Mouse (Mus musculus): ENCODE results near the gene Ak3.
A peak's percentile ranks its signal among the peaks of the same experiment; 100 is the strongest.

Ak3 gene

DNA sequence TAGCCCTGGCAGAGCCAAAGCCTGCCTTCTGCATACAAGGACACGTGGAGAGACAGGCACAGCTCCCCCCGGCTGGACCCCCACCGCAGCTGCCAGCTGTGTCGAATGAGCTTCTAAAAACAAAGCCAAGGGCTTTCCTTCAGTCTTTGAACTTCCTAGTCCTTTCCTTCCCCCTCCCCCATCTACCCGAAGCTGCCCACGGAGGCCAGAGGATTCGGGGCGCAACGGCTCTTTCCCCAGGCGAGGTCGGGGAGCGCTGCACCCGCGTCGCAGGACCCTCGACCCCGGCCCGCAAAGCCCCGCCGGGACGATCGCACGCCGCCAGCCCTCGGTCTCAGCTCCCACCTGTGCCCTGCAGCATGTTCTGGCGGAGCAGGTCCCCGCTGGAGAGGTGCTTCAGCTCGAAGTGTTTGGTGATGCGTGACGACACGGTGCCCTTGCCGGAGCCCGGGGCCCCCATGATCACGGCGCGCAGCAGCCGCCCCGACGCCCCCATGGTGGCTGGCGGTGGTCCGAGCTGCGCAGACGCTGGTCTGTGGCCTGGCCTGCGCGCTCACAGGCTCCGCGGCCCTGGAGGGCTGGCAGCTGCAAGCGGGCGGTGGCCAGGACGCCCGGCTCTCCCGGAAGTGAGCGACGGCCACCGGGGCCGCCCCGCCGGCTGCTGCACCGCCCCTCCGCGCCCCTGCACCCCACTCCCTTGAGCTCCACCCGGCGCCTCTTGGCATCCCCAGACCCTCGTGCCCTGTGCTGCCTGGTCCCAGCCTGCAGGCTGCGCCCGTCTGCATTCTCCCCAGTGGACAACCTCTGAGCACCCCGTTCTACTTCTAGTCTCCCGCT is at the start of gene Ak3:
TSS of gene Ak3 (minus strand) at position 628 of the 837 bp plus-strand sequence.
- peak; percentile 84 for DNase-seq

DNA sequence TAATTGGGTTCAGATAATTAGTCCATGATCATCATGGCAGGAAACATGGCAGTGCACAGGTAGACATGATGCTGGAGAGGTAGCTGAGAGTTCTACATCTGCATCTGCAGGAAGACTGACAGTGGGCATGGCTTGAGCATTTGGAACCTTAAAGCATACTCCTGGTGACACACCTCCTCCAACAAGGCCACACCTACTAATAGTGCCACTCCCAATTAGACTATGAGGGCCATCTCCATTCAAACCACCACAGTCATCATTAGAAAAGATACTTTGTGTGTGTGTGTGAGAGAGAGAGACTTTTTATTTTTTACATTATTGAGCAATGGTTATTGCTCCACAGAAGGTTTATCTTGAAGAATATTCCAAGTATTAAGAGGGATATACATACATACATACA is 44.4 kb upstream of the Ak3 start:
- DNase-seq, result no peak

DNA sequence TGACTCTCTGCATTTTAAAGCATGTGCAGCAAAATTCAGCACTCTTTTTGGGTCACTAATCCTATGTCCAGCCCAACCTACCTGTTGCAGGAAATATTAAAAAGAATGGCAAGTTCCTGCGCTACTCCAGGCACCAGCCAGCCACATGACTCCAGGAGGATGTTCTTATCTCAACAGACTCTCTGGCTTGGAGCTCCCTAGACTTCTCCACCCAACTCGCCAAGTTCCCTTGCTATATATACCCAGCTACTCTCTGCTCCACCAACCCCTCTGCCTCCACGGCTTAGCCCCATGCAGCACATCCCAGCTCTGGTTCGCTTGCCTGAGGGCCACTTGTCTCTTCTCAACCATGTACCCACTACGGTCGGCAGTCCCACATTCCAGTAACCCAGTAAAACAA is 40.9 kb upstream of the Ak3 start:
- DNase-seq, result no peak

- DNase-seq, result no peak
Observed at GRCm38 (mm10) chr19:29074802-29075201, 27.0 kb upstream of the Ak3 start.

GRCm38 (mm10) chr19:29069195-29069594 is 21.4 kb upstream of the Ak3 start:
- no peak for DNase-seq

DNA sequence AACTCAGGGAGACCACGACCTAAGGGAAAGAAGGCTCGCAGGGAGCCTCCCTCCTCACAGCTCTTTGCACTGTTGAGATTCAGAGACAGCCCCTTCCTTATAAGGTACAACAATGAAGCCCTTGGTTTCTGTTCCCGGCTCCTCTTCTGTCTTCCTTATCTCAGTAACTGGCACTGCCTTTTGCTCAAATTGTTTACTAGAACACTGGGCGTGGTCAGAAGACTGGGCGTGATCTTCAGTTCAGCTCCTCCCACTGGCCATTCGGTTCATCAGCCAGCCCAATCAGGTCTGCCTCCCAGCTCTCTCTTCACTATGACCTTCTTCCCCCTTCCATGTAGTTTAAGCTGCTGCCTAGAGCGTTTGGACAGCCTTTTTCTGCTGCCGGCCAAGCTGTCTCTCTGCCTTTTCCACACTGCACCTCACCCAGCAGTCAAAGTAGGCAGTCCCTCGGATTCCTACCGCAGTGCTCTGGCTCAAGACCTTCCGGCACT is 19.3 kb upstream of the Ak3 start:
- DNase-seq, result peak; percentile 96

DNA sequence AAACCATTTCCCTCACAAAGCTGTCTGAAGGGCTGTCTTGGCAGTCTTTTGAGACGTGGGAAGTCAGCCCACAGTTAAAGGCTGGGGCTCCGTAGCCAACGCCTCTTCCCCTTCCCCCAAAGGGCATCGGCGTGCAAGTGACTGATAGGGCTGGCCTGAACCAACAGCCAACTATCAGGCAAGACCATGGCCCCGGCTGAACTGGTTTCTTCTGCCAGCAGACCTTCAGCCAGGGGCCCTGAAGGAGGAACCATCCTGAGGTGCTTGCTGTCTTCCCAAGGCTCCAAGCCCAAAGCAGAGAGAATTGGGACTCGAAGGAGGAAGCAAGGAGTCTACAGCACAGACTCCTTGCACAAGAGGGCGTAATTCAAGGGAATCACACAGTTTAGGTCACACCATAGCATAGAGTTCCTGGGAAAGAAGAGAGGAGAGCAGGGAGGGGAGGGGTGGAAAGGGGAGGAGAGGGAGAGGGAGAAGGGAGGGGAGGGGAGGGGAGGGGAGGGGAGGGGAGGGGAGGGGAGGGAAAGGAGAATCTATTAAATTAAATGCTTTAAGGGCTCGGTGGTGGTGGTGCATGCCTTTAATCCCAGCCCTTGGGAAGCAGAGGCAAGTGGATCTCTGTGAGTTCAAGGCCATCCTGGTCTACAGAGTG is 16.8 kb upstream of the Ak3 start:
- peak; percentile 47 for DNase-seq

GRCm38 (mm10) chr19:29063577-29064363 is 16.0 kb upstream of the Ak3 start:
- DNase-seq, result peak; percentile 97

- DNase-seq, result no peak
Observed at GRCm38 (mm10) chr19:29063009-29063408, 15.2 kb upstream of the Ak3 start.

DNA sequence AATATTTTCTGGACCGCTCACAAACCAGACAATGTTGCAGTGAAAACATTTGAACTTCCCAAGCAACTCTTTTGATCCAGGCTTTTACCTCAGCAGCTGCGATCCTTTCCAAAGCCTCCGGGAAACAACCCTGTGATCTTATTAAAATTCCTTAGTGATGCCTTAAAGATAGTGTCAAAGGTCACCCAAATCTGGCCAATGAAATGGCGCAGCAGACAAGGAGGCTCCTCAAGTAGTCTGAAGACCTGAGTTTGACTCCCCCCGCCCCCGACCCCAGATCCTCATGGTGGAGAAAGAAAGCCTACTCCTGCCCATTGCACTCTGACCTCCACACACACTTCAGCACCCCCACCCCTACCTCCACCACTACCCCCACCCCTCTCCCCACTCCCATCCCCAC is 12.5 kb upstream of the Ak3 start:
- no peak for DNase-seq

DNA sequence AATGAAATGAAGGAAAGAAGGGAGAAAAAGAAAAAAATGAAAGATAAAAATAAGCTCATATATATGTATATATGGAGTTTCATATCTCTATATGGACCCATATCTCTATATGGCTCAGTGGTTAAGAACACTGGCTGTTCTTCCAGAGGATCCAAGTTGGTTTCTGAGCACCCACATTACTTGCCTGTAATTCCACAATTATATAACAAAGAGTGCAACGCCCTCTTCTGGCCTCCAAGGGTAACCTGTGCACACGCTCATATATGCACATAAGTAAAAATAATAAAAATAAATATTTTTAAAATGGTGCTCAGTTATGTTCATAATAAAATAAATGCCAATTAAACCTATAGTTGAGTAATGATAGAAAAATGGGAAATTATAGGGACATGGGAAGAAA is 11.9 kb upstream of the Ak3 start:
- no peak for DNase-seq

- no peak for DNase-seq
Observed at GRCm38 (mm10) chr19:29058741-29059140, 11.0 kb upstream of the Ak3 start.

DNA sequence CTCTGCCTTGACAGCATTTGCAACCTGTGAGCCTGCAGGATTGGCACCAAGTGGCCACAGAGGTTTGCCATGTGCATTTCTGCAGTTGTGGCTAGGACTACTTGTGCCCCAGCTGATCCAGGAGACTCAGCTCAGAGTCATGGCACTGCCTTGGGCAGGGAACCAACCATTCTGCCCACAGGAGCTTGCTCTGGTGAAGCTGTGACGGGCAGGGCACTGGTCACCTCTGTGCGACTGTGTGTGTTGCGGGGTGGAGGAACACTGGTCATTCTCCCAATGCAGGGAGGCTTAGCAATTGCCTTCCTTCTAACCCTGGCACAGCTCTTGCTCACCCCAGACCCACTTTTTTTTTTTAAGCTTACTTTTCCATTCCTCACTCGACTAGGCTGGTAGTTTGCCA is 7.7 kb upstream of the Ak3 start:
- DNase-seq, result no peak

GRCm38 (mm10) chr19:29054594-29054993 is 6.8 kb upstream of the Ak3 start:
- DNase-seq, result no peak

DNA sequence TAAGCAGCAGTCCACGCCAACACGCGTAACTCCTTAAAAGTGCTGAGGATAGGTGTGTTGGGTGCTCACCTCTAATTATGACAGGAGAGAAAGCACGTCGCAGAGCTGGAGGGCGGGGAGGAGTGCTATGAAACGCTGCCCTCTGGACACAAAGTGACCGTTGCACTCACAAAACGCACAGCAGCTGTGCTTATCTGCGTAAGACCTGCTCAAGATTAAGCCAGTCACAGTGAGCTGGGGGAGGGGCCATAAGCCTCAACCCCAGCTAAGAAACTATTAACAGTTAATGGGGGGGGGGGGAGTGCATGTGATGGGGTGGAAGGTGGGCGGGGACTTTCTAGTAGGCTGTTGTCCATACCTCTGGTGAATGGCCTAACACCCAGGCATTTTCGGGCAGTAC is 5.0 kb upstream of the Ak3 start:
- no peak for DNase-seq

DNA sequence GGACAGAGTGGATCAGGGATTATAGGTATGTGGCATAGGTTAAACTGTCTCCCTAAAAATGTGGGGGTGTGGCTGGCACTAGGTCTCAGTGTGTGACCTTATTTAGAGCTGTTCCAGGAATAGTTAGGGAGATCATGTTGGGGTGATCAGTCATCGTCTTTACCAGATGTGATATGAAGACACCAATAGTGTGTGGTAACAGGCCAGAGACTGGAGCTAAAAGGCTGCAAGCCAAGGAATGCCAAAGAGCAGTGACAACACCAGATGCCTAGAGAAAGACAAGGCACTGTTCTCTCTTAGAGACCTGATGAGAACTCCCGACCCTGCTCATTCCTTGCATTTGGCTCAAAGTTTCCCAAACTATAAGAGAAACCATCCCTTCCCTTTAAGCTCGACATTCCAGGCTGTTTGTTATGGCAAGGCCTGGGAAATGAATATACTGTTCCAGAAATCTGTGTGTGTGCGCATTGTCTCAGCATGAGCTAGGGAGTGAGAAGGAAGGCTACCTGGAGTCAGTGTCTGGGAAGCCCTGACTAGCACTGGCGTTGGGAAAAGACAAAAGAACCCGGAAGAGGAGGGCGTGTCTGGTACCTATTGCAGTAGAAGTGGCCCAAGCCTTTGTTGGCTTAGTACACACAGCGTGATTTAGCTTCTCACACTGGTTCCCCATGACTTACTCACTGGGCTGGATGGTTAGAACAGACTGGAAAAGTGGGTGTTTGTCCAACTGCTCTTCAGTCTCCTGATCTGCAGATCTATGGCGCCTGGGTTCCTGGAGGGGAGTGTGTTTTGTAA is 2.6 kb upstream of the Ak3 start:
- peak; percentile 72 for DNase-seq

- peak; percentile 56 for DNase-seq
Observed at GRCm38 (mm10) chr19:29049401-29050075, 1.8 kb upstream of the Ak3 start.

GRCm38 (mm10) chr19:29046961-29047333 is 814 bp downstream of the Ak3 start:
- no peak for DNase-seq

GRCm38 (mm10) chr19:29045956-29046650 is 1.7 kb downstream of the Ak3 start:
- DNase-seq, result no peak

- no peak for DNase-seq
Observed at GRCm38 (mm10) chr19:29045369-29045768, 2.4 kb downstream of the Ak3 start.

DNA sequence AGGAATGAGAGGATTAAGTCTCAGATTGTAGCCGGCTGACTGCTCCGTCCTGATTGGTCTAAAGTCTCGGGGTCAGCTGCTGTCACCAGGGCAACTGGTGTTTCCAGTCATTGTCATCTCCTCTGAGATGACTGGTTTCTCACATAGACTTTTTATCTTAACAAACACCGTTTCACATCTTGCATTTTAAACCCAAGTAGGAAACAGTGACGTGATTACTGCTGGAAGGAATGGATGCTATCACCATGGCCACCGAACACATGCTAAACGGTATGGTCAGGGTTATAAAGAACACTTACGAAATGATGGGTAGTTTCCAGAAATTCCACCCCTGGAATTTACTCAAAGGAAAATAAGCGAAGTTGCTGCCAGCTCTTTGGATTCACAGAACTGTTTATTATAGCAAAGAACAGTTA is 3.4 kb downstream of the Ak3 start:
- no peak for DNase-seq

Data from lung, postnatal 36 days (tissue).